In the genomic region with DNA sequence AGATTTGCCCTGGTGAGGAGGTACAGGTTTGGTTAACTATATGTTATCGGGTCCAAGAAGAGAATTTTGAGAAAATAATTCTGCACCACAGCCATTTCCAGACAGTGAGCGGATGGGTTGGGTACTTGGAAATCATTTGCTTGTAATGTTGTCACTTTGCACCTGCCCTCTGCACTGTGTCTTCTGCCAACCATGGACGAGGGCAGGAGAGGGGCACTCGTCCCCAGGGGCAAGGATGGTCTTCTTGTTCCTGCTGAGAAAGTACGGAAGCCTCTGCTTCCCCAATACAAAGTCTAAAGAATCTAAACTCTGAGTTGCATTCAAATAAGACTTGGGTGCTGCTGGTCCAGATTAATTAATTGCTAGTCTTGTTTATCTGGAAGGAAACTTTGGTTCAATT, we compare ENCODE assay signal across 25 mouse cellular contexts. TPM values are rescaled to one million over a fixed set of nuclear protein-coding genes. Genes with fewer than 3 reads are reported as not detected.
DNase-seq lines count a peak whose midpoint lies in the region; ATAC-seq lines count a peak whose summit lies in the region.
"Had no signal": no experiment of that assay in that cellular context is flagged by ENCODE, and none has a peak within 500 bp of the region (broad histone marks: within the 10 kb centered on the region; RNA-seq: fewer than 3 reads in every experiment).

No protein-coding gene starts in this region.

- ATAC-seq in midbrain, embryonic 11.5 days (ENCODE audit: low FRiP score), result no peak
- ATAC-seq: activated CD4-positive, CD25-positive, alpha-beta regulatory T cell, adult 4 months; CD4-positive, CD25-positive, alpha-beta regulatory T cell, adult 4 months; forebrain, embryonic 13.5 days; Patski had no signal

- H3K4me3 ChIP-seq in heart, embryonic 10.5 days, result no peak overlapping the region
- H3K4me3 ChIP-seq in midbrain, embryonic 11.5 days (ENCODE audit: low read depth, low read length), result no peak overlapping the region
- no peak overlapping the region for H3K4me3 ChIP-seq in midbrain, embryonic 10.5 days
- H3K4me3 ChIP-seq: embryonic facial prominence, embryonic 10.5 days; embryonic facial prominence, embryonic 12.5 days; forebrain, embryonic 13.5 days had no signal

- H3K9me3 ChIP-seq in heart, embryonic 10.5 days, result no peaks in the 10 kb centered on the region
- no peaks in the 10 kb centered on the region for H3K9me3 ChIP-seq in midbrain, embryonic 11.5 days (ENCODE audit: control insufficient read depth, low read length)
- no peaks in the 10 kb centered on the region for H3K9me3 ChIP-seq in midbrain, embryonic 10.5 days (replicated peaks)
- H3K9me3 ChIP-seq: embryonic facial prominence, embryonic 10.5 days; embryonic facial prominence, embryonic 12.5 days; forebrain, embryonic 13.5 days; G1E had no signal

- H3K4me2 ChIP-seq in midbrain, embryonic 11.5 days, result no peak overlapping the region
- H3K4me2 ChIP-seq: embryonic facial prominence, embryonic 12.5 days; forebrain, embryonic 13.5 days had no signal

- no peak overlapping the region for H3K27ac ChIP-seq in heart, embryonic 10.5 days
- no peak overlapping the region for H3K27ac ChIP-seq in midbrain, embryonic 11.5 days (ENCODE audit: low read depth, low read length)
- H3K27ac ChIP-seq in midbrain, embryonic 10.5 days (replicated peaks), result no peak overlapping the region
- H3K27ac ChIP-seq: embryonic facial prominence, embryonic 10.5 days; embryonic facial prominence, embryonic 12.5 days; forebrain, embryonic 13.5 days had no signal

- H3K4me1 ChIP-seq in heart, embryonic 10.5 days, result no peaks in the 10 kb centered on the region
- H3K4me1 ChIP-seq in midbrain, embryonic 11.5 days (ENCODE audit: control insufficient read depth, insufficient read depth, low read length), result no peaks in the 10 kb centered on the region
- no peaks in the 10 kb centered on the region for H3K4me1 ChIP-seq in midbrain, embryonic 10.5 days
- H3K4me1 ChIP-seq: embryonic facial prominence, embryonic 10.5 days; embryonic facial prominence, embryonic 12.5 days; forebrain, embryonic 13.5 days had no signal

- H3K27me3 ChIP-seq in heart, embryonic 10.5 days (ENCODE audit: insufficient read depth, poor library complexity, severe bottlenecking), result peaks cover 7% of the 10 kb centered on the region
- no peaks in the 10 kb centered on the region for H3K27me3 ChIP-seq in midbrain, embryonic 11.5 days (ENCODE audit: control insufficient read depth, insufficient read depth, low read length)
- H3K27me3 ChIP-seq in midbrain, embryonic 10.5 days (ENCODE audit: low read depth, poor library complexity, severe bottlenecking), result no peaks in the 10 kb centered on the region
- H3K27me3 ChIP-seq: CH12.LX; embryonic facial prominence, embryonic 12.5 days; forebrain, embryonic 13.5 days; Patski had no signal

- no peak overlapping the region for H3K9ac ChIP-seq in midbrain, embryonic 11.5 days (ENCODE audit: low read length)
- H3K9ac ChIP-seq: embryonic facial prominence, embryonic 12.5 days; forebrain, embryonic 13.5 days had no signal

- WGBS in heart, embryonic 10.5 days, result 83% methylated on average over 5 of the region's 5 CpGs
- 90% methylated on average over 5 of the region's 5 CpGs for WGBS in midbrain, embryonic 11.5 days
- 86% methylated on average over 5 of the region's 5 CpGs for WGBS in midbrain, embryonic 10.5 days

- peak; percentile 43 for DNase-seq in heart, embryonic 10.5 days (ENCODE audit: low spot score)
- no peak for DNase-seq in heart, adult 18-20 months
- DNase-seq in kidney, adult 9 months, result peak; percentile 84
- no peak for DNase-seq in kidney, adult 18-20 months
- peak; percentile 20 to 67 for DNase-seq in kidney, postnatal 25 days
- DNase-seq in kidney, postnatal 4 days, result no peak
- DNase-seq in midbrain, embryonic 11.5 days (ENCODE audit: low spot score, missing footprints), result peak; percentile 23
- DNase-seq in midbrain, embryonic 10.5 days (ENCODE audit: low spot score), result no peak
- DNase-seq: adrenal gland, adult 8-10 months; adrenal gland, postnatal 14 days; adrenal gland, postnatal 36 days; B cell, adult 2 months; cerebellum, adult 11-12 months; cerebellum, adult 2 months; cerebellum, adult 9-10 months; cerebellum, postnatal 10 days; cerebellum, postnatal 25 days had no signal

- peaks cover 28% of the 10 kb centered on the region for H3K36me3 ChIP-seq in heart, embryonic 10.5 days
- H3K36me3 ChIP-seq in midbrain, embryonic 11.5 days (ENCODE audit: control insufficient read depth, insufficient read depth, low read length), result no peaks in the 10 kb centered on the region
- H3K36me3 ChIP-seq in midbrain, embryonic 10.5 days, result no peaks in the 10 kb centered on the region
- H3K36me3 ChIP-seq: G1E had no signal

RNA-seq across cellular contexts. Expression of a gene that starts 13.3 kb away (rescaled TPM):
- polyA plus RNA-seq in heart, embryonic 10.5 days (2016; fragmentation: Nextera tagmentation; extraction: Ambion mirVana), result 6.4 and 7.9 TPM in 2 replicates
- 1 to 10 TPM; 4.8 to 5.9 TPM for total RNA-seq in heart, adult 18-20 months (2021)
- 2.8 and 3.2 TPM in 2 replicates for polyA plus RNA-seq in midbrain, embryonic 11.5 days (2014; fragmentation: Nextera tagmentation; extraction: Ambion mirVana)
- polyA plus RNA-seq in midbrain, embryonic 10.5 days (2016; fragmentation: Nextera tagmentation; extraction: Ambion mirVana), result 4.9 and 5.2 TPM in 2 replicates
- total RNA-seq: CH12.LX had no signal
- polyA plus RNA-seq: CD4-positive, CD25-positive, alpha-beta regulatory T cell, adult 4 months; G1E had no signal

RNA-seq across cellular contexts. Expression of a gene that starts 33.4 kb away (rescaled TPM):
- polyA plus RNA-seq in heart, embryonic 10.5 days (2016; fragmentation: Nextera tagmentation; extraction: Ambion mirVana), result 1.3 and 2.7 TPM in 2 replicates
- total RNA-seq in heart, adult 18-20 months (2021), result 1 to 10 TPM; 2.1 to 2.8 TPM
- polyA plus RNA-seq in midbrain, embryonic 11.5 days (2014; fragmentation: Nextera tagmentation; extraction: Ambion mirVana), result 0.33 and 0.57 TPM in 2 replicates
- 0.61 and 1.0 TPM in 2 replicates for polyA plus RNA-seq in midbrain, embryonic 10.5 days (2016; fragmentation: Nextera tagmentation; extraction: Ambion mirVana)
- total RNA-seq: CH12.LX, G1E had no signal
- polyA plus RNA-seq: G1E, Patski had no signal

Comparison
In these comparisons a context has a peak if more than half of its experiments do, and no peak if none do; other contexts are left out.
1. DNase-seq: peak in heart, embryonic 10.5 days (single experiment), kidney, adult 9 months (single experiment), kidney, postnatal 25 days (2 of 2) and midbrain, embryonic 11.5 days (single experiment); none in heart, adult 18-20 months (0 of 2), kidney, adult 18-20 months (single experiment), kidney, postnatal 4 days (0 of 2) and midbrain, embryonic 10.5 days (single experiment).